Mouse (Mus musculus) forebrain, postnatal 0 days (tissue): ENCODE data around the gene Tnip3. TPM values are rescaled to one million over a fixed set of nuclear protein-coding genes. Genes with fewer than 3 reads are reported as not detected.

Experiments
- ATAC-seq: fragments of 200-750 bp; cut with Nextera tagmentation; 2 replicates; pipeline ENCODE4 v1.8.0; 2017; ENCODE audit warnings: mild to moderate bottlenecking, moderate library complexity
- DNase-seq: peaks from one replicate; pipeline ENCODE4 v3.0.0-alpha.2; 2015
- H3K27ac ChIP-seq: fragments of 300-500 bp; sonication (generic); 2 replicates; pipeline ENCODE4 v1.5.1; 2014; ENCODE audit warnings: low read depth, mild to moderate bottlenecking, antibody characterized with exemption, low read length, moderate library complexity, mixed read lengths
- H3K27me3 ChIP-seq: fragments of 300-500 bp; sonication (generic); 2 replicates; pipeline ENCODE4 v1.6.1; 2014; ENCODE audit warnings: mild to moderate bottlenecking, low read length, mixed read lengths; ENCODE audit not compliant: insufficient read depth
- H3K36me3 ChIP-seq: fragments of 300-500 bp; sonication (generic); 2 replicates; pipeline ENCODE4 v1.6.1; 2014; ENCODE audit warnings: mild to moderate bottlenecking, moderate library complexity; ENCODE audit not compliant: insufficient read depth
- H3K4me1 ChIP-seq: fragments of 300-500 bp; sonication (generic); 2 replicates; pipeline ENCODE4 v1.6.1; 2014; ENCODE audit warnings: antibody characterized with exemption; ENCODE audit not compliant: insufficient read depth
- H3K4me2 ChIP-seq: fragments of 300-500 bp; sonication (generic); 2 replicates; pipeline ENCODE4 v1.6.1; 2014; ENCODE audit warnings: low read depth, mild to moderate bottlenecking, moderate library complexity
- H3K4me3 ChIP-seq: fragments of 300-500 bp; sonication (generic); 2 replicates; pipeline ENCODE4 v1.5.1; 2014; ENCODE audit warnings: low read depth, low read length, mixed read lengths
- H3K9ac ChIP-seq: fragments of 300-500 bp; sonication (generic); 2 replicates; pipeline ENCODE4 v1.6.1; 2014; ENCODE audit warnings: mild to moderate bottlenecking
- H3K9me3 ChIP-seq: fragments of 300-500 bp; sonication (generic); 2 replicates; pipeline ENCODE4 v1.6.1; 2016; ENCODE audit warnings: low read length
- CTCF ChIP-seq: sonication (generic); IDR thresholded peaks from 2 replicates; pipeline ENCODE4 v1.5.1; 2016; ENCODE audit warnings: antibody characterized with exemption, control low read depth, low read depth
- WGBS: fragments of 180-500 bp; shearing (Covaris S2); extraction: QIAGEN DNeasy Blood & Tissue Kit; methylation state at CpG from one replicate; pipeline ENCODE4 v1.1.7; 2014; 5-methylcytosine and 5-hydroxymethylcytosine counted together
- polyA plus RNA-seq: library from polyadenylated mRNA; unstranded; fragments of >200 nt; fragmentation: Nextera tagmentation; extraction: Ambion mirVana; gene quantifications from 2 replicates; pipeline ENCODE4 v1.2.1, GENCODE M21; 2015
- total RNA-seq: library from RNA; depleted of rRNA; stranded (reverse); fragments of >200 nt; gene quantifications from 2 replicates; pipeline ENCODE4 v1.2.3, GENCODE M21; 2014

Tnip3 gene
- total and polyA plus RNA-seq, 2 experiments from 2014 or later: 0.07 TPM; not detected in 1

- Histone ChIP-seq H3K4me1 (no peaks in the 10 kb centered on the region), H3K9me3 (no peaks in the 10 kb centered on the region), H3K27ac (no peak overlapping the region), H3K27me3 (no peaks in the 10 kb centered on the region), H3K9ac (no peak overlapping the region), H3K4me2 (no peak overlapping the region), H3K36me3 (no peaks in the 10 kb centered on the region), H3K4me3 (no peak overlapping the region)
- ATAC-seq (peak; percentile 43), DNase-seq (peak; percentile 39)
- TF ChIP-seq CTCF: no peak
- WGBS: 13% methylated on average over 4 of the region's 4 CpGs
These were observed 59.8 kb downstream of the Tnip3 start for GRCm38 (mm10) chr6:65584870-65585332.

DNA sequence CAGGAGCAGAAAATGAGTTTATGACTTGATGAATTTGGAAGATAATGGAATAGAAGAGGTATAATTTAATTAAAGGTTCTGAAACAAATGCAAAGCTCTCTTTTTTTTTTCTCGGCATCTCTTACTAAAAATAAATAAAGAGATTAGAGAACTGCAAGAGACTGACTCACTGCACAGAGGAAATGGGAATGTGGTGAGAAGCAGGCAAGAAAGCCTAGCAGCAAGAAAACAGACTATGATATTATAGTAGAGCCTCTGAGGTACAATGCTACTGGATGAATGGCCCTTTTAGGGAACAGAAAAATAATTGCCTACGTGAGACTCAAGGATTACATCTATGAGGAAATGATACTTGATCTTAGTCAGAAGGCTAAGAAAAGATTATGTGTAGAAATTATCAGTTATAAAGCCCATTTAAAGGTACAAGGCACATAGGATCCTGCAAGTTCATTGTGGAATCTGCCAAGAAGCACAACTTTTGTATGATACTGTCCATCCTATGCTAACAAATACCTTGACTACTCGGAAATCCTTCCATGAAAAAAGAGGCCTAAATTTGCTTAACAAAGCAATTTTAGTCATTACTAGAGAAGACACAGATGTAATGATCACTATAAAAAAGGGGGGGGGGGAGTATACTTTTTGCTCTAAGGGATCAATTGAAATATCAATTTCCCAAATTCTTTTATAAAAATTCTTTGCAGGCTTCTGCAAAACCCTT is 60.4 kb downstream of the Tnip3 start:
- DNase-seq (no peak), ATAC-seq (no peak)
- Histone ChIP-seq H3K4me1 (no peaks in the 10 kb centered on the region), H3K4me3 (no peak overlapping the region), H3K36me3 (no peaks in the 10 kb centered on the region), H3K4me2 (no peak overlapping the region), H3K9ac (no peak overlapping the region), H3K27me3 (no peaks in the 10 kb centered on the region), H3K27ac (no peak overlapping the region), H3K9me3 (no peaks in the 10 kb centered on the region)
- 73% methylated on average over 3 of the region's 3 CpGs for WGBS
- TF ChIP-seq CTCF: no peak

- DNase-seq (no peak), ATAC-seq (no peak)
- H3K27me3 ChIP-seq: no peaks in the 10 kb centered on the region
- TF ChIP-seq CTCF: no peak
- H3K4me1 ChIP-seq: no peaks in the 10 kb centered on the region
- H3K9ac ChIP-seq: no peak overlapping the region
- no peak overlapping the region for H3K27ac ChIP-seq
- H3K4me2 ChIP-seq: no peak overlapping the region
- no peaks in the 10 kb centered on the region for H3K36me3 ChIP-seq
- H3K4me3 ChIP-seq: no peak overlapping the region
- 85% methylated on average over 1 of the region's 1 CpGs for WGBS
- no peaks in the 10 kb centered on the region for H3K9me3 ChIP-seq
These were observed 63.7 kb downstream of the Tnip3 start for GRCm38 (mm10) chr6:65588847-65589246.

GRCm38 (mm10) chr6:65590018-65590417 is 64.9 kb downstream of the Tnip3 start:
- H3K4me1 ChIP-seq: no peaks in the 10 kb centered on the region
- H3K27ac ChIP-seq: no peak overlapping the region
- WGBS: 96% methylated on average over 2 of the region's 2 CpGs
- no peaks in the 10 kb centered on the region for H3K27me3 ChIP-seq
- no peak for ATAC-seq
- no peak overlapping the region for H3K9ac ChIP-seq
- no peaks in the 10 kb centered on the region for H3K9me3 ChIP-seq
- DNase-seq: no peak
- no peak overlapping the region for H3K4me3 ChIP-seq
- no peaks in the 10 kb centered on the region for H3K36me3 ChIP-seq
- no peak for TF ChIP-seq CTCF
- no peak overlapping the region for H3K4me2 ChIP-seq

DNA sequence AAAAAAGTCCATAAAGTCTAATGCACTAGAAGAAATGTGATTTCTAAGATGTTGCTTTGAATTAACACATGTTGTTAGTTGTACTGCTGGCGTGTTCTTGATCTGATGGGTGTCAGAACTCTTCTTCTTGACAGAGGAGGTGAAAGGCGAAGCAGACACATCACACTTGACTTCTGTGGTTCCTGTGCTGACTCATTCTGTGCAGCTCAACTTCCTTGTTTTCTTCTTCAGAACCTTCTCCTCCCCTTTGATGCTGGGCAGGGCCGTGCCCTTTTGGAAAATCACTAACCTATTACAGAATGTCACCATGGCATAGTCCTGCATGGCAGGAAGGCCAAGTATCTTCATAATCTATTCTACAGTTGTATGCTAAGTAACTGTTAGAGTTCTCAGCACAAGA is 69.1 kb downstream of the Tnip3 start:
- Histone ChIP-seq H3K27ac (no peak overlapping the region), H3K27me3 (no peaks in the 10 kb centered on the region), H3K36me3 (no peaks in the 10 kb centered on the region), H3K4me1 (no peaks in the 10 kb centered on the region), H3K4me2 (no peak overlapping the region), H3K4me3 (no peak overlapping the region), H3K9ac (no peak overlapping the region), H3K9me3 (no peaks in the 10 kb centered on the region)
- WGBS: 90% methylated on average over 3 of the region's 3 CpGs
- TF ChIP-seq CTCF: no peak
- ATAC-seq (no peak), DNase-seq (no peak)

DNA sequence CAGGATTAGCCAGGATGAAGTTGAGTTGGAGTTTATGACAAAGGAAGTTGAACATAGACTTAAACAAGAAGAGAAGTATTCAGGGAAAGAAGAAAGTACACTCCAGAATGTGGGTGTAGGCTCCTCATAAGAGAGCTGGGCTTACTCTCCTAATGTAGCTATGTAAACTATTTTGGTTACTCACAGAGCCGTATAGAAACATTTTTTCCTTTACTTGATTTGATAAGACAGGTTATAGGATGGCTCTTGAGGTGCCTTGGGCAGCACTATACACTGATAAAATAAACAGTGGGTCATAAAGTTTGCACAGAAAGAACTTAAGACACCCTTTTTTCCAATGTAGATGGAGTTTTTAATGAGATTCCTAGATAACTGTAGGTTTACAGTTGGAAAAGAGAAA is 70.3 kb downstream of the Tnip3 start:
- H3K27me3 ChIP-seq: no peaks in the 10 kb centered on the region
- no peak for ATAC-seq
- H3K27ac ChIP-seq: no peak overlapping the region
- no peaks in the 10 kb centered on the region for H3K9me3 ChIP-seq
- no peak for DNase-seq
- no peak overlapping the region for H3K4me3 ChIP-seq
- H3K4me2 ChIP-seq: no peak overlapping the region
- WGBS: 86% methylated on average over 1 of the region's 1 CpGs
- no peak overlapping the region for H3K9ac ChIP-seq
- TF ChIP-seq CTCF: no peak
- no peaks in the 10 kb centered on the region for H3K36me3 ChIP-seq
- no peaks in the 10 kb centered on the region for H3K4me1 ChIP-seq

DNA sequence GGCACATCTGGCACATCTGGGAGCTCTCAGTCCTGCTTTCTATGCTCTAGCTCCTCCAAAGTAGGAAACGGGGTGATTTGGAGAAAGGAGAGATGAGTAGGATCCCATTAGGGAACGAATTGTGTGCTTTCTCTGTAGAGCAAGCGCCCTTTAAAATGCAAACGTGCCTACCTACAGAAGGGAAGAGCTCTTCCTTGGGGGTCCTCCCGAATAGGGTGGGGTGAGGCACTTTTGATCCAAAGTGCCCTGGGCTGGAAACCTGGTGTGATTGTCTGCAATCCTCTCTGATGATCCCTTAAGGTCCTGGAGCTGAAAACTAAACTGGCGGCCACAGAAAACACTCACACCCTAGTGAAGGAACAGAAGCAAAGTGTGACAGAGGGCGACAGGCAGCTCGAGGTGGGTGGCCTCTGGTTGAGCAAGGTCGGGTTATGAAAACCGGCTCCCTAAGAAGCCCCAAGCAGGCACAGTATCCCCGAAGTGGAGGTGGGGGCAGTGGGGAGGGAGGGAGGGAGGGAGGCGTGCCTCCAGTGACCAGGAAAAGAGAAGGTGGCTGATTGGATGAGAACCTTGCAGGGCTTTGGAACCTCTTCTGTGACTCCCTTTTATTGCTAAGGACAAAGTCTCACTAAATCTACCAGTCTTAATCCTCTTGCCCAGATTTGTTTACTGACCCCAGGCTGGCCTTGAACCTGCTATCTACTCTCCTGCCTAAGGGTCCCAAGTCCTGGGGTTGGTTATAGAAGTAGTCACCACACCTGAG is 72.1 kb downstream of the Tnip3 start:
- Histone ChIP-seq H3K9ac (no peak overlapping the region), H3K27me3 (no peaks in the 10 kb centered on the region), H3K27ac (no peak overlapping the region), H3K4me3 (no peak overlapping the region), H3K4me1 (no peaks in the 10 kb centered on the region), H3K4me2 (no peak overlapping the region), H3K36me3 (no peaks in the 10 kb centered on the region), H3K9me3 (no peaks in the 10 kb centered on the region)
- no peak for TF ChIP-seq CTCF
- DNase-seq (no peak), ATAC-seq (no peak)
- 29% methylated on average over 12 of the region's 12 CpGs for WGBS
